Mouse (Mus musculus) liver, embryonic 14.5 days (tissue): ENCODE results near the gene Fmo1. TPM values are rescaled to one million over a fixed set of nuclear protein-coding genes. Genes with fewer than 3 reads are reported as not detected.

ENCODE experiments used
- polyA plus RNA-seq, 2 experiments: library from polyadenylated mRNA; depleted of rRNA in 1 of 2; stranded (reverse) in 1 of 2; unstranded in 1 of 2; fragments of >200 nt; fragmentation: Nextera tagmentation in 1 of 2; extraction: Ambion mirVana in 1 of 2; gene quantifications; 2 replicates each; pipeline versions ENCODE4 v1.2.1 to v1.2.3; 2012 to 2014

Fmo1 gene
- polyA plus RNA-seq, 2 experiments = 13.6 to 13.7 TPM

Other genes starting within 250 kb of the Fmo1 start
- gene Myoc, start 227.5 kb downstream of the Fmo1 start, polyA plus RNA-seq (2012; rRNA removed) = 0.01 TPM in 1 of 2 replicates, not detected in the other
- not detected in 2 replicates for gene Myoc, start 227.5 kb downstream of the Fmo1 start, polyA plus RNA-seq (2014; fragmentation: Nextera tagmentation; extraction: Ambion mirVana)
- gene Myocos, start 208.4 kb downstream of the Fmo1 start, polyA plus RNA-seq (2012; rRNA removed) = not detected in 2 replicates
- not detected in 2 replicates for gene Myocos, start 208.4 kb downstream of the Fmo1 start, polyA plus RNA-seq (2014; fragmentation: Nextera tagmentation; extraction: Ambion mirVana)
- 10.6 and 12.9 TPM in 2 replicates for gene Prrc2c, start 126.1 kb downstream of the Fmo1 start, polyA plus RNA-seq (2012; rRNA removed)
- gene Prrc2c, start 126.1 kb downstream of the Fmo1 start, polyA plus RNA-seq (2014; fragmentation: Nextera tagmentation; extraction: Ambion mirVana) = 34.3 and 34.8 TPM in 2 replicates
- 2.2 and 3.0 TPM in 2 replicates for gene Fmo4, start 52.6 kb downstream of the Fmo1 start, polyA plus RNA-seq (2012; rRNA removed)
- gene Fmo4, start 52.6 kb downstream of the Fmo1 start, polyA plus RNA-seq (2014; fragmentation: Nextera tagmentation; extraction: Ambion mirVana) = 2.0 and 3.2 TPM in 2 replicates
- 0.02 and 0.08 TPM in 2 replicates for gene Fmo2, start 32.1 kb upstream of the Fmo1 start, polyA plus RNA-seq (2012; rRNA removed)
- gene Fmo2, start 32.1 kb upstream of the Fmo1 start, polyA plus RNA-seq (2014; fragmentation: Nextera tagmentation; extraction: Ambion mirVana) = 0.27 TPM in 1 of 2 replicates, not detected in the other
- not detected in 2 replicates for gene Fmo6, start 70.9 kb upstream of the Fmo1 start, polyA plus RNA-seq (2012; rRNA removed)
- gene Fmo6, start 70.9 kb upstream of the Fmo1 start, polyA plus RNA-seq (2014; fragmentation: Nextera tagmentation; extraction: Ambion mirVana) = not detected in 2 replicates
- gene Fmo3, start 117.9 kb upstream of the Fmo1 start, polyA plus RNA-seq (2012; rRNA removed) = not detected in 2 replicates
- not detected in 2 replicates for gene Fmo3, start 117.9 kb upstream of the Fmo1 start, polyA plus RNA-seq (2014; fragmentation: Nextera tagmentation; extraction: Ambion mirVana)
- gene Mroh9, start 219.1 kb upstream of the Fmo1 start, polyA plus RNA-seq (2012; rRNA removed) = not detected in 2 replicates
- gene Mroh9, start 219.1 kb upstream of the Fmo1 start, polyA plus RNA-seq (2014; fragmentation: Nextera tagmentation; extraction: Ambion mirVana) = not detected in 2 replicates